Mouse (Mus musculus): ENCODE data around the gene Hipk1. TPM values are rescaled to one million over a fixed set of nuclear protein-coding genes. Genes with fewer than 3 reads are reported as not detected.
A peak's percentile ranks its signal among the peaks of the same experiment; 100 is the strongest.

Hipk1 gene
- total and polyA plus RNA-seq, 2 experiments from 2014 or later, result 7.0 to 56.9 TPM

DNA sequence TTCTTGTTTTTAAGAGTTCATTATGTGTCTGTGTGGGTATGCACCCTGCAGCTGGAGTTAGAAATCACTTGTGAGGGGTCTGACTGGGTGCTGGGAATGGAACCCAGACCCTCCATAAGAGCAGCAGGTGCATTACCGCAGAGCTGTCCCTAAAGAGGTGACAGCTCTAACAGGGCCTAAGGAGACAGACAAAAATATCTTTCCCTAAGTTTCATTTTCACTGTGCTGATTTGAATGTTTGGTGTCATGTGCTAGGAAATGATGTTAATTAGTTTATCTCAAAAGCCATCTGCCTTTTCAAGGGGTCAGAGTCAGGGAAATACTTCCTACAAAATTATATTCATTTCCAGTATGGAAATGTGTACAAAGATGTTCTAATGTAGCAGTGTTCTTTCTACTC lies 52.0 kb downstream of the Hipk1 start, which contains the start of gene Gm10964:
TSS of gene Gm10964 (plus strand) at position 38 of the 400 bp plus-strand sequence.
- peak within 1 kb of the TSS; percentile 75 for H3K27ac ChIP-seq (ENCODE audit: low read depth)
- ATAC-seq (ENCODE audit: insufficient read depth, low read depth) (no peak), DNase-seq (ENCODE audit: low spot score) (no peak)
- H3K36me3 ChIP-seq (replicated peaks; ENCODE audit: control insufficient read depth, insufficient read depth, low read length), result peaks cover 25% of the 10 kb centered on the region
- 77% methylated on average over 1 of the region's 1 CpGs for WGBS
- no peak within 1 kb of the TSS; the same call in 1 of the 2 replicates for H3K9ac ChIP-seq (replicated peaks; ENCODE audit: low read depth, low read length)
- no peak for TF ChIP-seq CTCF (IDR thresholded peaks at IDR 0.05; ENCODE audit: low read depth)
- no peak for TF ChIP-seq EP300 (IDR thresholded peaks at IDR 0.05; ENCODE audit: low read depth)
- H3K4me3 ChIP-seq (ENCODE audit: low read depth, low read length), result peak within 1 kb of the TSS; percentile 38
- peak within 1 kb of the TSS; percentile 62 for H3K4me2 ChIP-seq (ENCODE audit: low read depth, low read length)
- H3K27me3 ChIP-seq (ENCODE audit: control insufficient read depth, insufficient read depth, low read length), result no peaks in the 10 kb centered on the region
- H3K9me3 ChIP-seq (replicated peaks; ENCODE audit: control insufficient read depth, low read length), result no peaks in the 10 kb centered on the region
- peaks cover 31% of the 10 kb centered on the region for H3K4me1 ChIP-seq (ENCODE audit: control insufficient read depth, insufficient read depth)

DNA sequence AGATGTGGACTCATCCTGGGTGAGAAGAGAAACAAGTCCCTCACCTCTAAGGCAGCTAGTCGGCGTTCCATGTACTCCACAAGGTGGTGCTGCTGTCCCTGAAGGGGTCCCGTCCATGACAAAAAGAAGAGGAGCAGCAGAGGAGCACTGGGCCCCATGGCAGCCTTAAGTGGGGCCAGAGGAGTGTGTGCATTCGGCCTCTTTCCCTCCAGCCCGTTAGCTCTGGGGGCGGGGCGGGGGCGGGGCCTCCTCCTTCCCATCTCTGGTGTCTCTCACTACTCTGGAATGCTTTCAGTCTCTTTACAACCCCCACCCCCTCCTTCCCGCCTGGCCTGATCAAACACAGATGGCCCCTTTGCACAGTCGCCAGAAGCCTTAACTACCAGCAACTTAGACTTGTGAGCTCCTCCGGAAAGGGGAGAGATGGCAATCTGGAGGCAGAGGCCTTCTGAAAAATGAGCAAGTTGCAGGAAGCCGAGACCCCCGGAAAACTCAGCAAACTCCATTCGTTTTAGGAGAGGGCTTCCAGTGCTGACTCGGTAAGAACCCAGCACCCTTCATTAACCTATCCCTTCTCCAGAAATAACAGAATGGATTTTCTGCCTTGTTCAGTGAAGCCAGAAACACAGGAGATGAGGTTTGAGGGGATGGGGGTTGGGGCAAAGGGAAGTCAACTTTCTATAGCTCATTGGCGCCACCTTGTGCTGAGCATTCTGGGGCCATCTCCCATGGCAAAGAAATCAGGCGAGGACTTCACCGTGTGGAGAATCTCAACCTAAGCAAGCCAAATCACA lies 53.4 kb downstream of the Hipk1 start, which contains the start of gene Olfml3:
TSS of gene Olfml3 (minus strand) at position 224 of the 794 bp plus-strand sequence.
- DNase-seq (ENCODE audit: low spot score), result peak; percentile 85
- under 1% methylated on average over 17 of the region's 18 CpGs for WGBS
- peaks cover 31% of the 10 kb centered on the region for H3K4me1 ChIP-seq (ENCODE audit: control insufficient read depth, insufficient read depth)
- H3K4me2 ChIP-seq (ENCODE audit: low read depth, low read length), result peak within 1 kb of the TSS; percentile 62
- peak; percentile 80 for ATAC-seq (ENCODE audit: insufficient read depth, low read depth)
- H3K36me3 ChIP-seq (replicated peaks; ENCODE audit: control insufficient read depth, insufficient read depth, low read length), result peaks cover 11% of the 10 kb centered on the region
- H3K27ac ChIP-seq (ENCODE audit: low read depth), result peak within 1 kb of the TSS; percentile 75
- TF ChIP-seq CTCF (IDR thresholded peaks at IDR 0.05; ENCODE audit: low read depth) (peak; percentile 88), EP300 (IDR thresholded peaks at IDR 0.05; ENCODE audit: low read depth) (peak; percentile 30; the same call in 1 of the 2 replicates)
- H3K27me3 ChIP-seq (ENCODE audit: control insufficient read depth, insufficient read depth, low read length), result no peaks in the 10 kb centered on the region
- H3K4me3 ChIP-seq (ENCODE audit: low read depth, low read length), result peak within 1 kb of the TSS; percentile 38
- peak within 1 kb of the TSS; percentile 38 for H3K9ac ChIP-seq (replicated peaks; ENCODE audit: low read depth, low read length)
- H3K9me3 ChIP-seq (replicated peaks; ENCODE audit: control insufficient read depth, low read length), result no peaks in the 10 kb centered on the region

DNA sequence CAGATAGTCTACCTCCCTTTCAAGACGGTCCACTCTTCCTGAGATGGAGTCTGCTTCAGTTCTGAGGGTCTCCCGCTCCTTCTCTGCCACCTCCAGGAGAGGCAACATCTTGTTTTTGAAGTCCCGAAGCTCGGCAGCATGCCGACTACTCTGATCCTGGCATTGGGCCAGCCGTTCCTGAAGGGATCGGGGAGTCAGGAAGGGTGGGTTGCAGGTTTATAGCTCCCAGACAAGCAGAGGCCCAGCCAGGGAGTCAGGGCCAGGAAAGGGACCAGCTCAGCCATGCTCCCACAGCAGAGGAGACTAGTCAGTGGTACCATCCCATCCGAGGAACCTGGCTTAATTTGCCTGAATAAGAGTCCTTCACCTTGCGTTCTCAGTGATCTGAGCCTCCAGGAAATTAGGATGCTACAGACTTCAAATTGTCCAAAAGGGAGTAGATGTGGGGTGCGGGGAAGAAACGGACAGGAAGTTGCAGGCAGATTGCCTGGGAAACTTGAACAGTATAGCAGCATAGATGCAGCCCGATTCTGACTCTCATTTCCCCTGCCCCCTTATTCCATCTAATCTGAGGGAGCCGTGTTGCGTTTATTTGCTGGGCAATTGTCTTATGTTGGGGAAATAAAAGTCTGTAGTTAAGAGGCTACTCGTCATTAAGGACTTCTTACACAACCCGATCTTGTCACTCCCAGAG lies 54.2 kb downstream of the Hipk1 start:
- Histone ChIP-seq H3K4me2 (ENCODE audit: low read depth, low read length) (peak overlapping the region; percentile 62), H3K4me1 (ENCODE audit: control insufficient read depth, insufficient read depth) (peaks cover 31% of the 10 kb centered on the region), H3K4me3 (ENCODE audit: low read depth, low read length) (peak overlapping the region; percentile 38), H3K27me3 (ENCODE audit: control insufficient read depth, insufficient read depth, low read length) (no peaks in the 10 kb centered on the region), H3K9ac (replicated peaks; ENCODE audit: low read depth, low read length) (peak overlapping the region; percentile 38), H3K9me3 (replicated peaks; ENCODE audit: control insufficient read depth, low read length) (no peaks in the 10 kb centered on the region), H3K36me3 (replicated peaks; ENCODE audit: control insufficient read depth, insufficient read depth, low read length) (peaks cover 8% of the 10 kb centered on the region; the same call in 1 of the 2 replicates), H3K27ac (ENCODE audit: low read depth) (peak overlapping the region; percentile 75)
- DNase-seq (ENCODE audit: low spot score) (peak; percentile 16), ATAC-seq (ENCODE audit: insufficient read depth, low read depth) (no peak)
- WGBS, result 27% methylated on average over 16 of the region's 16 CpGs
- no peak for TF ChIP-seq EP300 (IDR thresholded peaks at IDR 0.05; ENCODE audit: low read depth)
- no peak for TF ChIP-seq CTCF (IDR thresholded peaks at IDR 0.05; ENCODE audit: low read depth)

DNA sequence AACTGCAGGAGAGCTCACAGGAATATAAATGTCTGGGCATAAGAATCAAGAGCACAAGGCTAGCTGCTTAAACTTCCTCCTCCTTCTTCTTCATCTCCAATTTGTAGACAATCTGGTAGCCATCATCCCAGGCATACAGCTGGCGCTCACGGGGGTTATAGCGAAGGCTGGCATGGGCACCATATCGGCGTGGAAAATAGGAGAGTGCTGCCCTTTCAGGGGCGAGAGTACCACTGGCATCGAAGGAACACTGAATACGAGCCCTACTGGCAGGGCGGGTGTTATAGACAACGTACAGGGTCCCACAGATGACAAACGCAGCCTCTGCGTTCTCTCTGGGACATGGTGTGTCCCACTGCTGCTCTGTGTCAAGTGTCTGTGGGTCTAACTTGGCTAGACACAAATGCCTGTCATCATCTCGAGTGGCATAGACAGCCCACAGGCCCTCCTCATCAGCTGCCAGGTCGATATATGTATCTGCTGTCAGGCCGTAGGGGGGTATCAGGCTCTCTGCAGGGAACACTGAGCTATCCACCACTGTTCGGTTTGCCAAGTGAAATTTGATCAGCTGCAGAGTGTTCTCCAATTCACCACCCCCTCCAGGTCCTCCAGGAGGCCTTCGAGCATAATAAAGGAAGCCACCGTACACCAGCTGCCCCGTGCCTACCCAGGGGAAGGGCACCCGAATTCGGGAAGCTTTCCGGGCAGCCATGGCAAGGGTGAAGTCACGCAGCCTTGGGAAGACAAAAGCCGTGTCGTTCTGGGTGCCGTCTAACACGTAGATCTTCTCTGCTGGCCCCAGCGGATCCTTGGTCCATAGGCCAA lies 55.4 kb downstream of the Hipk1 start:
- Histone ChIP-seq H3K4me2 (ENCODE audit: low read depth, low read length) (peak overlapping the region; percentile 62), H3K9me3 (replicated peaks; ENCODE audit: control insufficient read depth, low read length) (no peaks in the 10 kb centered on the region), H3K9ac (replicated peaks; ENCODE audit: low read depth, low read length) (no peak overlapping the region), H3K36me3 (replicated peaks; ENCODE audit: control insufficient read depth, insufficient read depth, low read length) (0 out of 2 replicates have a peak, but pooled peaks cover 3% of the 10 kb centered on the region), H3K27me3 (ENCODE audit: control insufficient read depth, insufficient read depth, low read length) (no peaks in the 10 kb centered on the region), H3K4me3 (ENCODE audit: low read depth, low read length) (no peak overlapping the region), H3K4me1 (ENCODE audit: control insufficient read depth, insufficient read depth) (peaks cover 31% of the 10 kb centered on the region), H3K27ac (ENCODE audit: low read depth) (peak overlapping the region; percentile 75)
- TF ChIP-seq EP300 (IDR thresholded peaks at IDR 0.05; ENCODE audit: low read depth), result no peak
- no peak for TF ChIP-seq CTCF (IDR thresholded peaks at IDR 0.05; ENCODE audit: low read depth)
- ATAC-seq (ENCODE audit: insufficient read depth, low read depth) (peak; percentile 22; the same call in 1 of the 2 replicates), DNase-seq (ENCODE audit: low spot score) (peak; percentile 29)
- 47% methylated on average over 28 of the region's 28 CpGs for WGBS

Data from heart, postnatal 0 days (tissue).